Mouse (Mus musculus) cerebellum, adult 9-10 months (tissue): ENCODE measurements around the gene Dennd5b.
A peak's percentile ranks its signal among the peaks of the same experiment; 100 is the strongest.
"Not testable (repeated sequence)": the region's sequence is repeated elsewhere in the genome, so short reads cannot be mapped to it uniquely, and the experiment has no call there.

Source experiments
- DNase-seq: peaks from one replicate; pipeline ENCODE4 v3.0.0; 2022

Dennd5b gene

DNA sequence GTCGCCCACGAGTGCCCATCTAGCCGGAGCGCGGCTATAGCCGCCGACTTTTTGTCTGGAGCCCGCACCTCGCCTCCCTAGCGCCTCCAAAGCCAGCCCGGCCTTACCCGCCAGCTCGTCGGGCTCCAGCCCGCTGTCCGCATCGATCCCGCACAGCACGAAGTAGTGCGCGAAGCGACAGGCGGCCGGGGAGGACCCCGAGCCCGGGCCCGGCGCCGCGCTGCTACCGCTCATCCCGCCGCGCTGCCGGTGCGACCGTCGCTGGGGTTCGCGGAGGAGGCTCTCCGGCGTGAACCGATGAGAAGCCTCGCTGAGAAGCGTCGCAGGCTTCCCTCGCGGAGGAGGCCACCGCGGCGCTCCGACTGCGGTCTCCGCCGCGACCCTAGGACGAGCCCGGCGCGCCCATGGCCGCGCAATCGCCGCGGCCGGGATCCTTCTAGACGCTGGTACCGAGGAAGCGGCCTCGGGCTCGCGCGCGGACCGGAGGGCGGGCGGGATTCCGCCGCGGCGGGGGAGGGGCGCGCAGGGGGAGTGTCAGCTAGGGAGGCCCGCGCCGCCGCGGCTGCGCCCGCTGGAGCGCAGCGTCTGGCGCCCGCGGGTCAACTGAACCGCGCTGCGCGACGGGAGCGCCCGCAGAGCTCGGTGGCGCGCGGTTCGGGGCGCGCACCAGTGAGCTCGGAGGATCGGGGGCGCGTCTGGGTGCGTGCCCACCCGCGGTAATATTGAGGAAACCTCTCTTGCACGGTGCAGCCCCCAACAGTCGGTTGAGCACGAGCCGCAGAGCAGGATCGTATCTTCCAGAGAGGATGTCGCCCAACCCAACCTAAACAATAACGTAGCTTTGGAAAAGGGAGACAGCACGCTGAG lies at the start of gene Dennd5b:
Gene Dennd5b, minus strand, starts transcription at position 605 of the 867 bp plus-strand sequence.
- peak; percentile 85 for DNase-seq

DNA sequence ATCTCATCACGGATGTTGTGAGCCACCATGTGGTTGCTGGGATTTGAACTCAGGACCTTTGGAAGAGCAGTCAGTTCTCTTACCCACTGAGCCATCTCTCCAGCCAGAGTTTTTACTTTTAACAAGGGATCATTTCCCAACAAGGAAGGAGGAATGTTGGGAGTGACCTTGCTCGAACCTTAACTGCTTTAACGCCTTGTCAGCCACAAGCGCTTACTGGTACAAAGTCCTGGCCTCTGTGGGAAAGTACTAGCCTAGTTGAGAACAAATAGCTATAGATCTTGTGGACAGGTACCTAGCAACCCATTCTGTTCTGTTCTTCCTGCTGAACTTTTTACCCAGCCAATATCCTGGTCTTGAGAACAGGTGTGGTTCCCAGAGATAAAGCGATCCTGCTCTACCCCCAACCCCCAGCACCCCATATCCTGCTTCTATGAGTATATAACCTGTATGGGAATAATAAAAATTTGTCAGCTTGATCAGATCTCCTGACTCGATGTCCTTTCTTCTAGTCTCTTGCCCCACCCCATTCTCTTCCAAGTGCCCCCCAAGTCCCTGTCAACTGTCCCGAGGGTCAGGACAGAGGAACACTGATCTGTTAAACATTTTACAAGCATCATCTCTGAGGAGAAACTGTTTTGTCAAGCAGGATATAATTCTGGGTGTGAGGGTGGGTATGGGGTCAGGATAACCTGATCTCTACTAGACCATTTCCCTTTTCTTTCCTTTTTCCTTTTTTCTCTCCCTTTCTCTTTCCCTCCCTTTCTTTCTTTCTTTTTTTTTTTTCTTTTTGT lies 47.2 kb upstream of the Dennd5b start:
- no peak for DNase-seq

DNA sequence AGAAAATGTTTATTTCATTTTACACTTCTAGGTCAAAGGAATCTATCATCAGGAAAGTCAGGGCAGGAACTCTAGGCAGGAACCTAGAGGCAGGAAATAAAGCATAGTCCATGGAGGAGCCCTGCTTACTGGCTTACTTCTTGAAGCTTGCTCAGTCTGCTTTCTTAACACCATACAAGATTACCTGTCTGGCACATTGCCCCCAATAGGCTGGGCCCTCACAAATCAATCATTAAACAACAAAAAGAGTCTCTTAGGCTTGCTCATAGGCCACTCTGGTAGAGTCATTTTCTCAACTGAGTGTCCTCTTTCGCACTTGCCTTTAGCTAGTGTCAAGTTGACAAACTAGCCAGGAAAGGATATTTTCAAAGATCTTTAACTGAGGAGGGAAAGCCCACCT lies 43.7 kb upstream of the Dennd5b start:
- DNase-seq = no peak

DNA sequence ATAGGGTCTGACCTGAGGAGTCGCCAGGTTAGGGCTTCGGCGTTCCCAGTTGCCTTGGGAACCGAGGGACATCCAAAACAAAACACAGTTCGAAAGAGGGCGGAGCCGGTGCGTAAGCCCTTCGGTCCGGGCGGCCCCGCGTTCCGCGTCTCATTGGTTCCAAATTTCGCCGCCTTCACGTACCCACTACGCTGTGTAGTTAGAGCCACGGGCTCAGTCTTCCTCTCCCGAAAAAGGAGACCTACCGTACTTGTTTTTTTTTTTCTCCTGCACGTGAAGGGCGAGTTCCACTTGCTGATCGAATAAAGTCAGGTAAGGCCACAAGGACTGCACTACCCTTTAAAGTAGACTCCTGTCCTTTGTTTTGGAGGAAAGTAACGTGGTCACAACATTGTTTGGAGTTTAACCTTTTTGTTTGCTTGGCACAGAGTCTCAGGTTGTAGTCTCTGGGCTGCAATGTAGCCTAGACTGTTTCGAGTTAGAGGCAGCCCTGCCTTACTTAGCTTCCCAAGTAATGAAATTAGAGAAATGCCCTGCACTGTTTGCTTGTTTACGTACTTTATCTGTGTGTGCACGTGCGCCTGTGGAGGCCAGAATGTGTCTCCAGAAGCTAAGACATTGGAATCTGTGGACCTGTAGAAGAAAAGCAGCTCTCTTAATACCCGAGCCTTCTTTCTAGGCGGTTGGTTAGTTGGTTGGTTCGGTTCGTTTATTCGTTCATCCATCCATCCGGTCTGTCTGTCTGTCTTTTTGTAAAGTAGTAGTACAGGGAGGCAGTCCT lies 40.1 kb upstream of the Dennd5b start:
- DNase-seq = peak; percentile 60

DNA sequence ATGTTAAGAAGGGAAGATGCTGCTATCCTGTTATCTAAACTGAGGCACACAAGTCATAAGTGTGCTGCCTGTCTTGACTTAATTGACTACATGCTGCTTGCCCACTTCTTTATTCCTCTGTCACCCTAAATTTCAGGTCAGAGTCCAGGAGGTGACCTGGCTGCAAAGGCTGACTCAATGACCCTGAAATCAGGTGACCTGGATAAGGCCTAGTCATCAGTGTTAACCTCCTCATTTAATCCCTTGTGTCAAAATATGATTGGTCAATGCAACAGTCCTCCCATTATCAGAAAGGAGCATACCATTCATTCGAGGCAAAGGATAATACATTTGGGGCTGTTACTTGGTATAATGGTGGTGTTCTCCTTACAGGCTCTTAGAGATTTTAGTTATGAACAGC lies 38.0 kb upstream of the Dennd5b start, which contains the start of gene Etfbkmt:
Gene Etfbkmt, plus strand, starts transcription at position 379 of the 400 bp plus-strand sequence.
- no peak for DNase-seq

DNA sequence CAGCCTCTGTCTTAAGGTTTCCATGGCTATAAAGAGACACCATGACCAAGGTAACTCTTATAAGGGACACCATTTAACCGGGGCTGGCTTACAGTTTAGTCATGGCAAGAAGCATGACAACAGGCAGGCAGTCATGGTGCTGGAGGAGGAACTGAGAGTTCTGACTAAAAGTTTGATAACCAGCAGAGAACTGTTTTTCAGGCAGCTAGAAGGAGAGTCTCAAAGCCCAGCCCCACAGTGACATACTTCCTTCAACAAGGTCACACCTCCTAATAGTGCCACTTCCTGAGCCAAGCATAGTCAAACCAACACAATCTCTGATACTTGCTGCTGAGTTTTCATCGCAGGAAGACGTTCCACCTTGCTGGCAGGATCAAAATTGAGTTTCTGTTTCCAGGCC lies 37.5 kb upstream of the Dennd5b start:
- DNase-seq = no peak

DNA sequence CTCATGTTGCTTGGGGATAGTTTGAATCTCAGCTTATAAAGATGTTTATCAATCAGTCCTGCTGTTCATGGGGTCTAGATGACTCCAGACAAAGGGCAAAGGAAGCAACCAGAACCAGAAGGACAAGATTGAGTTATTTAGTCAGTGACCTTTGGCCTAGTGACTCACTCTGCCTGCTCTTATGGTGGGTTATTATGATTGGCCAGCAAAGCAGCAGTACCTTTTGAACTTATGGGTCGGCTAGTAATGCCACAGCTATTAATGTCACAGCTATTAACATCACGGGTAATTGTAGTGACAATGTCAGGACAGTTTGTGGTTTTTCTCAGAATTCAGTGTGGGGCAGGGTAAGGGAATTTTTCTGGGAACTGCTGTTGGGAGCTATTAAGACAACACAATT lies 36.5 kb upstream of the Dennd5b start:
- DNase-seq = no peak

DNA sequence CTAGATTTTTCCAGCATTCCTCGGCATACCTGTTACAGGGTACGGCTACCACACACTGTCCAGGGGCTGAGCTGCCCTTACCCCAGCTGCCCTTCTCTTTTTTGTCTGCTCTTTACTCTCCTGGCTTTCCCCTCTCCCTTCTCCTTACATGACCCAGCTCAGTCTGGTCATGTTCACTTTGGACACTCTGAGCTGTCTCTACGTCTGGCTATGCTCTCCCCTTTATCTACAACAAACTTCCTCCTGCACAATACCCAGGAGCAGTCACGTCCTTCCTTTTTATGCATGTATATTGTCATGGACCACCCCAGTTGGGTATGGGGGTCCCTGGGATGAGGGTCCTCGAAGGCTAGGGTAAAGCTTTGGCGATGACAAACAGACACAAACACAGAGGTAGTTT lies 34.2 kb upstream of the Dennd5b start:
- DNase-seq = no peak

DNA sequence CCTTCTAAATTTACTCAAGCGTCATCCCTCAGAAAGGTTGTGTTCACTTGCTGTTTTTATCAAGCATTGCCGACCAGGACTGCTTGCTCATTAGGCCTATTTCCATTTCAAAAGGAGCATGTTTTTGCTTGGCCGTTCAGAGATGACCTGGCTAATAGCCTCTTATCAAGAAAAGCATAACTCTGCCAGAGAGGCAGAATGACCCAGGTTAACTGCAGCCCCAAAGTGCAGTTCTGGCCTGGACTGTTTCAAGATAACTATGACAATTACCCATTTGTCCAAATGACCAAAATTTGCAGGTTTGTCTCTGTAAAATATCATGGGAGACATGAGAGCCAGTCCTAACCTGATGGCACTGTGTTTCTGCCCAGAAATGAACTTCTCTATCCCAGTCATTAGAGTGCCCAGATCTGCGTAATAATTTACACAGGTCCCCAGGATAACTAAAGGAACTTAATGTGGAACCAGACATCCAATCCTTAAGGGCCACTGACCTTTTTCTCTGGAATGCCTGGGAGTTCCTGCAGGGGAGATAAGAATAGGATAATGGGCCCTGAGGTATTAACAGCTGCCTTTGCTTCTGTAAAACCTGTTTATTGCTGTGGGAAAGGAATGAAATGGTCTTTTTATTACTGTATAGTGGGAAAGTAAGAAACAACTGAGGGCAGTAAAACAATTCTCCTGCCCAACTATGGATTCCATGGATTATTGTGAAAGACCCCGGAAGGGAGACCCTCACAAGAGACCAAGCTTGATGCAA lies 33.1 kb upstream of the Dennd5b start:
- no peak for DNase-seq

DNA sequence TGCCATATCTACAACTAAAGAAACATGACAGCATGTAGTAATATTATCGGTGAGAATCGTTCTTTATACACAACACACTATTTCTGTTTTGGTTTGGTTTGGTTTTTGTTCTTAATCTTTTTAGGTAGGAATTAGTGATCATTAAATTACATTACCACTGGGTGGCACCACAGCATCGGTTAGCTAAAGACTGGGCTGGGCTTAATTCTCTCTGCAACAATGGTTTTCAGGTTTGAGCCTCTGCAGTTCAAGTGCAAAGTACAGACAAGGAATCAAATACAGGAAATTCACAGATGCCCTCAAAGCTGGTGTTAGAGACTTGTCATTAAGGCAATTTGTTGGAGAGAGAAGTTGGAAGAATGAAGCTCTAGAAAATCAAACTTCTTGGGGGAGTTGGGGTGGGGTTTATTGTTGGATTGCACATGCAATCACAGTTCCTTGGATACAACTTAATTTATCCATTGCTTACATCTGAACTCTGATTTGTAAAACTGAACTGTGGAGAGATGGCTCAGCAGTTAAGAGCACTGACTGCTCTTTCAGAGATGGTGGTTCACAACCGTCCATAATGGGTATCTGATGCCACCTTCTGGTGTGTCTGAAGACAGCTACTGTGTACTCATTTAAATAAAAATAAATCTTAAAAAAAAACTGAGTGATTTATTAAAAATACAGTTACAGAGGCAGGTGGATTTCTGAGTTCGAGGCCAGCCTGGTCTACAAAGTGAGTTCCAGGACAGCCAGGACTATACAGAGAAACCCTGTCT lies 31.0 kb upstream of the Dennd5b start:
- DNase-seq = peak; percentile 42

DNA sequence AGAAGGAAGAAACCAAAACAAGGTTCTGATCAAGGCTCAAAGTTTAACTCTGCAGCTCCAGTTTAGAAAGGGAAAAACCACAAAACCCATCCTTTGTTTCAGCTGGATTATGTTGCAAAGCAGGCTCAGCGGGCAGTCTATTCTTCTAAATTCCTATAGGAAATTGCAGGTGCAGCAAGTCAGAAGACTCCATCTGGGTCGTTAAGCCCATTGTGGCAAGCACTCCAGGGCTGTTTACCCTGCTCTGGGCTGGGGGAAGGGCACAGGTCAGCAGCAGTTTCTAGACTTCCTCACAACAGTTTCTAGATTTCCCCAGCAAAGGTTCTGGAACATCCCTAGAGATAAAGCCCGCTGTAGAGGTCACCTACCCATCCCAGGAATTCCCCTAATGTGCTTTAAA lies 29.6 kb upstream of the Dennd5b start:
- DNase-seq = no peak

DNA sequence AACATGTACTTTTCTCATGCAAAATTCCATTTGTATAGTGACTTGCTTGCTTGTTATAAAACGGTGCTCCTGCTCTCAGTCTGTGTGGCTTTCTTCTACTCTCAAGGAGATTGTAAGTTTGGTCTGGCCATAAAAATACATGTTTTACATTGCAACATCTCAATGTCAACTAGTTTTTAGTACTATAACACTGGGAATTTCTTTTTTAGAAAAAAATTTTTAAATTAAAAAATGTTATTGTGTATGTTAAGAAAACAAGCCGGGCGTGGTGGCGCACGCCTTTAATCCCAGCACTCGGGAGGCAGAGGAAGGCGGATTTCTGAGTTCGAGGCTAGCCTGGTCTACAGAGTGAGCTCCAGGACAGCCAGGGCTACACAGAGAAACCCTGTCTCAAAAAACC lies 28.4 kb upstream of the Dennd5b start, which contains the start of gene Gm10203:
Gene Gm10203, plus strand, starts transcription at position 301 of the 400 bp plus-strand sequence.
- not testable (repeated sequence) for DNase-seq

DNA sequence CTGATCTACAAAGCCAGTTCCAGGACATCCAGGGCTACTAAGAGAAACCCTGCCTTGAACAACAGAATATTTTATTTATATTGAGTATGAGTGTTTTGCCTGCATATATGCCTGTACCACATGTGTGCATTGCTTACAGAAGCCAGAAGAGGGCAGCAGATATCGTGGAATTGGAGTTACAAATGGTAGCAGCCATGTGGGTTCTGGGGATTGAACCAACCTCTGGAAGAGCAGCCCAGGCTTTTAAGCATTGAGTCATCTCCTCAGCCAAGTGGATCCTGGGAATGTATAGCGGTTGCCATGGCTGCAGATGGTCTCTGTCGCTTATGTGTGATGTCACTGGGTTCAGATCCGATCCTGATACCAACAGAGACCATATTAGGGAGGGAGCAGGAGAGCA lies 25.2 kb upstream of the Dennd5b start:
- peak; percentile 28 for DNase-seq

DNA sequence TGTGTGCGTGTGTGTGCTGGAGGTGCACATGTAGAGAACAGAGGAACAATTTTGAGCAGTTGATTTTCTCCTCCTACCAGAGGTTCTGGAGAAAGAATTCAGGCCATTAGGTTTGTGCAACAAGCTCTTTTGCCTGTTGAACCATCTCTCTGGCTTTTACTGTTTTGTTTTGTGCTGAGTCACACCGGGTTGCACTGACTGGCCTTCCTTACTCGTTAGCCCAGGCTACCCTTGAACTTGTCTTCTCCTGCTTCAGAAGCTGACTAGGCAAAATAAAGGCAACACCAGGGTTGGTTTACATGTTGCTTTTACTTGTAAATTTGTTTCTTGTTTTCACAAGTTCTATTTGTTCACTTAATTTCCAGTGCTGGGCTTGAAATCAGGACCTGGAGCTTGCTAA lies 21.6 kb upstream of the Dennd5b start:
- DNase-seq = no peak

DNA sequence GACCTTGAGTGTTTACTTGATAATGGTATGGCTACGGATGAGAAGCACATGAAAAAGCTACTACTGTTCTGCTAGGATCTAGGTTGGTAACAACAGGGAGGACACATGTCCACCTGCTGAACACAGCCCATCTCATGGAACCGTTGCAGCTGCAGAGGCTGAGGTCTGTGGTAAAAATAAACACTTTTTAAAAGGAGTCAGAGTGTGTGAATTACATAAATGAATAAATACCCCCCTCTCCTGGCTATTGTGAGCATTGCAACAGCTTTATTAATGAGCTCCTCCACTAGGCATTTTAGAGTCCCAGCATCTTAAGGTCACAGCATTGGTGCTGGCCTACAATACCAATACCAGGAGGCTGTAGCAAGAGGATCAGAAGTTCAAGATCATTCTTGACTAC lies 18.4 kb upstream of the Dennd5b start:
- DNase-seq = peak; percentile 88

DNA sequence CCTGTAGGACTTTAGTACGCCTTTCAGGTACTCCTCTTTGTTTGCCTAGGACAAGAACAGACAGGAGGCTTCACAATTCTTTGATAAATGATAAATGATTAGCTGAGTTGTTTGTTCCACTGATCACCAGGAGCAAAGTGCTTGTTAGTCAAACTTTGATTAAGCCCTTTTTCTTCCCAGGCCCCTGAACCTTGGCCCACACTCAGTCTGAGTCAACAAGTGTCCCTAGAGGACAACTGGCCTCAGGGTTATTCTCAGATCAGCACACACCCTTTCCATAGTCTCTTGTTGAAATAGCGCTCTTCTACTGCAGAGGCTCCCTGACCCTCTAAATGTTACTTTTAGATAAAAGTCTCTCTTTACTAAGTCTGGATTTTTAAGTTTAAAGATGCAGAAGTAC lies 17.5 kb upstream of the Dennd5b start:
- DNase-seq = no peak

DNA sequence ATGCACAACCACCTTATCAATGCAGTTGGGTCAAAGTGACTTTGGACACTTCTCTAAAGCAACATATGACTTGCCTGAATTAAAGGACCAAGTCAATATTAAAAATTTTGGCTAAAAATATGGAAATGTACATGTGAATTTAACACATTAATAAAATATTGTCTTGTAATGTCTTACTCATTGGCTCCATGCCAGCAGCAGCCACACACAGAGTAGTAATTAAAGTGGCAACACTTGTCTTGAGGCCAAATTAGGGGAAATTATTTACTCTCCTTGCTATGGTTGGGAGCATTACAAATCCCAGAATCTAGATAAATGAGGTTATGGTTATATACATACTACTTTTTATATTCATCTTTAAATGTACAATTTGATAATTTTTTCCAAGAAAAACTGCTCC lies 15.5 kb upstream of the Dennd5b start:
- DNase-seq = no peak

DNA sequence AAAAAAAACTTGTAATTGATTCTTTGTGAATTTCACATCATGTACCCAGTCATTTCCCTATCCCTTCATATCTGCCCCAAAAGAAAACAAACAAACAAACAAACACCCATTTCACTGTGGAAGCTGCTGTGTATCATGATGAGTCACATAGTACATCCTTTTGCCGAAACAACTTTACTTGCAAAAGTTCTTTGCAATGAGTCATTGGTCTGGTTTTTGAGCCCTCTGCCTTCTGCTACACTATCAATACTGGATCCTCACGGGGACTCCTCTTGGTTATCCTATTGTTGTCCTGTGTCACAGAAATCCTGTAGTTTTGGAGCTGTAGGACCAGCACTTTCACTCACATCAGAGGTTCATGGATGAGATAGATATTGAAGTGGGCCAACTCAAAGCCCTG lies 7.4 kb upstream of the Dennd5b start:
- DNase-seq = no peak

DNA sequence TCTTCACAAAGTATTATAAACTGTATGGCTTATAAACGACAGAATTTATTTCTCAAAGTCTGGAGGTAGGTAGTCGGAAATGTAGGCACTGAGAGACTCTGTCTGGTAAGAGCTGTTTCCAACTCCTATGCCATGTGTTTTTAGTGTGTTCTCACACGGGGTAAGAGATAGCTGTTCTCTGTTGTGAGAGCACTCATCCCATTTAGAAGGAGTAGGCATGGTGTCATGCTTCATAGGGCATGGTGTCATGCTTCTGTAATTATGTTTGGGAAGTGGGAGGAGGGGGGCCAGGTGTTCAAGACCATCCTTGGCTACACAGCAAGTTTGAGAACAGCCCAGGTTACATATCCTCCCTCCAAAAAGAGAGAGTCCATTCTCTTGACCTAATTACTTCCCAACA lies 6.1 kb upstream of the Dennd5b start:
- DNase-seq = no peak

DNA sequence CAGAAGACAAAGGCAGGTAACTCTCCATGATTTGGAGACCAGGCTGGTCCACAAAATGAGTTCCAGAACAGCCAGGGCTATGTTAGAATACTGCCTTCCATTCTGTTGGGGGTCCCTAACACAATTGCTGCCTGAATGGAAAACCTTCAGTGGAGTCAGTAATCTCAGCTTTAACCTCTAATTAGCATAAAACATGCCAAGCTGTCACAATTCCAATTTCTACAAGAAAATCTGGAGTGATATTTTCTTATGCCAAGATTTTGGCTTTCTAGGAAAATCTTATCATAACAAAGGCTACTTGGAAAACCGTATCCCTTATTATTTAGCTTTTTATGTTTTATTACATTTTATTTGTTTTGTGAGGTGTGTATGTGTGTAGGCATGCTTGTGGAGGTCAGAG lies 2.0 kb upstream of the Dennd5b start:
- peak; percentile 12 for DNase-seq

DNA sequence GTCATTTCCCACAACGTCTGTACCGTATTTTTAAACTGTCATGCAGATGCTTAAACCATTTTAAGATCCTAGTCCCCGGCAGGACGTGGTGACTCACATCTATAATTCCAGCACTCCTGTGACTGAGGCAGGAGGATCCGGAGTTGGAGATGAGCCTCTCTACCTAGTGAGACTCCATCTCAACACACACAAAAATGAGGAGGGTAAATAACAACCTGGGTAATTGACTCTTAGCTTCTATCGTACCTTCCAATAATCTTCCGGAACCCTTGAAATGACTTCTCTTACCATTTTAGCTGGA lies 413 bp upstream of the Dennd5b start:
- no peak for DNase-seq
